Mouse (Mus musculus): ENCODE measurements around the gene Tas2r137. TPM values are rescaled to one million over a fixed set of nuclear protein-coding genes. Genes with fewer than 3 reads are reported as not detected.

Gene Tas2r137
- polyA plus RNA-seq, 1 experiment from 2014 or later, result not detected

DNA sequence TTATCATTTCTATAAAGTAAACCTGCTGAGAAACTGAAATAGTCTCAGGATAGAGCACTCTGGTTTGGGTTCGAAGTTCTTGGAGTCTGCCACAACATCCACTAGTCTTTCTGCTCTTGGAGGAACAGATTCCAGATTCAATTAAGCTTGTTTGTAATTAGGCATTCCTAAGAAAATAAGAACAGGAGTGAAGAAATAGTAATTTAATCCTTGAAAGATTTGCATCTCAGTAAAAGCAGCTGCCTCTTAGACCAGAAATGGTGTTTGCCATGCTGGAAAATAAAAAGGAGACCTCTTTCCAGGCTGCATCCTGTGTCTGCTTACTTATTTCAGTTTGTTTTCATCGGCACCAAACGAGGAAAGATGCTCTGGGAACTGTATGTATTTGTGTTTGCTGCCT is 2.2 kb downstream of the Tas2r137 start, which contains the start of gene Tas2r108:
TSS of gene Tas2r108 (plus strand) at position 301 of the 400 bp plus-strand sequence.
- no peaks in the 10 kb centered on the region for H3K27me3 ChIP-seq (replicated peaks; ENCODE audit: control insufficient read depth, insufficient read depth, low read length)
- no peak within 1 kb of the TSS for H3K27ac ChIP-seq (ENCODE audit: low read depth, low read length)
- no peak within 1 kb of the TSS for H3K4me2 ChIP-seq (replicated peaks; ENCODE audit: low read depth)
- TF ChIP-seq CTCF (IDR thresholded peaks at IDR 0.05; ENCODE audit: low read depth), result no peak
- WGBS, result 83% methylated on average over 3 of the region's 3 CpGs
- no peaks in the 10 kb centered on the region for H3K36me3 ChIP-seq (ENCODE audit: control insufficient read depth, insufficient read depth)
- no peaks in the 10 kb centered on the region for H3K4me1 ChIP-seq (replicated peaks; ENCODE audit: control insufficient read depth, insufficient read depth, low read length)
- H3K9me3 ChIP-seq (ENCODE audit: control insufficient read depth), result no peaks in the 10 kb centered on the region
- H3K9ac ChIP-seq (ENCODE audit: low read depth, low read length), result no peak within 1 kb of the TSS
- no peak within 1 kb of the TSS for H3K4me3 ChIP-seq (ENCODE audit: low read depth, low read length)
- no peak for ATAC-seq

DNA sequence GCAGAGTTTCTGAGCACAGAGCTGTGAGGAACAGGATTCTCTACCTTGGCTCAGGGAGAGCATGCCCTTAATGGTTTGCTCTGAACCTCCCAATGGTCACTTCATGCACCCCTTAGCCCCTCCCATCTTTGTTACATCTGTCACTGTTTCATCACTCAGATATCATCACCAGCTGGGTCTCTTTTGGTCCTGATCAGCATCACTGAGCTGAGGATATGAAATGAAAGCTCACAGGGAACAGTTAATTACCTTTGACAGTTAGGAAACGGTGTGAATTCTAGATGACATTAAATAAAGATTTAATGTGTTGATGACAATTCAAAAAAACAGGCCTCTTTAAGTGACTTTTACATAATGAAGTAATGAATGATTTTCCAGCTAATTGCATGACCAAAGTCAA is 28.4 kb downstream of the Tas2r137 start, which contains the start of gene Prss37:
TSS of gene Prss37 (minus strand) at position 101 of the 400 bp plus-strand sequence.
- H3K9me3 ChIP-seq (ENCODE audit: control insufficient read depth), result no peaks in the 10 kb centered on the region
- WGBS, result 90% methylated on average over 1 of the region's 1 CpGs
- TF ChIP-seq CTCF (IDR thresholded peaks at IDR 0.05; ENCODE audit: low read depth), result no peak
- no peak within 1 kb of the TSS for H3K27ac ChIP-seq (ENCODE audit: low read depth, low read length)
- no peaks in the 10 kb centered on the region for H3K27me3 ChIP-seq (replicated peaks; ENCODE audit: control insufficient read depth, insufficient read depth, low read length)
- no peaks in the 10 kb centered on the region for H3K36me3 ChIP-seq (ENCODE audit: control insufficient read depth, insufficient read depth)
- H3K4me2 ChIP-seq (replicated peaks; ENCODE audit: low read depth), result no peak within 1 kb of the TSS
- H3K4me3 ChIP-seq (ENCODE audit: low read depth, low read length), result no peak within 1 kb of the TSS
- H3K4me1 ChIP-seq (replicated peaks; ENCODE audit: control insufficient read depth, insufficient read depth, low read length), result no peaks in the 10 kb centered on the region
- H3K9ac ChIP-seq (ENCODE audit: low read depth, low read length), result no peak within 1 kb of the TSS
- ATAC-seq, result no peak

Other genes starting within 250 kb of the Tas2r137 start
- 10.0 and 10.9 TPM in 2 replicates for gene Agk, start 166.1 kb upstream of the Tas2r137 start, polyA plus RNA-seq (2015; fragmentation: Nextera tagmentation; extraction: Ambion mirVana)
- 4.4 TPM in 2 replicates for gene E330009J07Rik, start 55.1 kb upstream of the Tas2r137 start, polyA plus RNA-seq (2015; fragmentation: Nextera tagmentation; extraction: Ambion mirVana)
- gene Wee2, start 52.1 kb upstream of the Tas2r137 start, polyA plus RNA-seq (2015; fragmentation: Nextera tagmentation; extraction: Ambion mirVana), result not detected in 2 replicates
- gene Ssbp1, start 19.9 kb upstream of the Tas2r137 start, polyA plus RNA-seq (2015; fragmentation: Nextera tagmentation; extraction: Ambion mirVana), result 82.8 and 89.1 TPM in 2 replicates
- gene Tas2r108, start 2.3 kb downstream of the Tas2r137 start, polyA plus RNA-seq (2015; fragmentation: Nextera tagmentation; extraction: Ambion mirVana), result not detected in 2 replicates
- gene Prss37, start 28.3 kb downstream of the Tas2r137 start, polyA plus RNA-seq (2015; fragmentation: Nextera tagmentation; extraction: Ambion mirVana), result not detected in 2 replicates
- not detected in 2 replicates for gene Olfr461, start 63.8 kb downstream of the Tas2r137 start, polyA plus RNA-seq (2015; fragmentation: Nextera tagmentation; extraction: Ambion mirVana)
- not detected in 2 replicates for gene Olfr460, start 78.3 kb downstream of the Tas2r137 start, polyA plus RNA-seq (2015; fragmentation: Nextera tagmentation; extraction: Ambion mirVana)
- 0.77 and 1.1 TPM in 2 replicates for gene Clec5a, start 94.6 kb downstream of the Tas2r137 start, polyA plus RNA-seq (2015; fragmentation: Nextera tagmentation; extraction: Ambion mirVana)
- not detected in 2 replicates for gene Tas2r138, start 122.1 kb downstream of the Tas2r137 start, polyA plus RNA-seq (2015; fragmentation: Nextera tagmentation; extraction: Ambion mirVana)
- 38.9 and 52.2 TPM in 2 replicates for gene Mgam, start 137.6 kb downstream of the Tas2r137 start, polyA plus RNA-seq (2015; fragmentation: Nextera tagmentation; extraction: Ambion mirVana)